Mouse (Mus musculus) liver, embryonic 15.5 days (tissue): Measurements from ENCODE around the gene Gm7534. TPM values are rescaled to one million over a fixed set of nuclear protein-coding genes. Genes with fewer than 3 reads are reported as not detected.
"Not testable (repeated sequence)": the region's sequence is repeated elsewhere in the genome, so short reads cannot be mapped to it uniquely, and the experiment has no call there.

Experiments
- ATAC-seq: fragments of 200-750 bp; cut with Nextera tagmentation; 2 replicates; pipeline ENCODE4 v1.8.0; 2017; ENCODE audit warnings: moderate number of reproducible peaks, mild to moderate bottlenecking, moderate library complexity; ENCODE audit not compliant: insufficient read depth
- H3K27ac ChIP-seq: fragments of 300-500 bp; sonication (generic); replicated peaks from 2 replicates; pipeline ENCODE4 v1.5.1; 2015; ENCODE audit warnings: mild to moderate bottlenecking, inconsistent platforms
- H3K27me3 ChIP-seq: fragments of 300-500 bp; sonication (generic); 2 replicates; pipeline ENCODE4 v1.6.1; 2015; ENCODE audit warnings: mild to moderate bottlenecking, inconsistent platforms
- H3K36me3 ChIP-seq: fragments of 300-500 bp; sonication (generic); replicated peaks from 2 replicates; pipeline ENCODE4 v1.6.1; 2015; ENCODE audit warnings: moderate library complexity, mild to moderate bottlenecking, inconsistent platforms
- H3K4me1 ChIP-seq: fragments of 300-500 bp; sonication (generic); replicated peaks from 2 replicates; pipeline ENCODE4 v1.6.1; 2015; ENCODE audit warnings: inconsistent platforms
- H3K4me2 ChIP-seq: fragments of 300-500 bp; sonication (generic); 2 replicates; pipeline ENCODE4 v1.6.1; 2015; ENCODE audit warnings: moderate library complexity, mild to moderate bottlenecking, inconsistent platforms
- H3K4me3 ChIP-seq: fragments of 300-500 bp; sonication (generic); replicated peaks from 2 replicates; pipeline ENCODE4 v1.5.1; 2015; ENCODE audit warnings: mild to moderate bottlenecking, inconsistent platforms
- H3K9ac ChIP-seq: fragments of 300-500 bp; sonication (generic); 2 replicates; pipeline ENCODE4 v1.6.1; 2015; ENCODE audit warnings: moderate library complexity, mild to moderate bottlenecking, inconsistent platforms
- H3K9me3 ChIP-seq: fragments of 300-500 bp; sonication (generic); replicated peaks from 2 replicates; pipeline ENCODE4 v1.6.1; 2016; ENCODE audit warnings: inconsistent platforms
- WGBS: fragments of 180-500 bp; shearing (Covaris S2); methylation state at CpG from one replicate; pipeline ENCODE4 v1.1.7; 2015; ENCODE audit warnings: mixed read lengths; ENCODE audit not compliant: insufficient replicate concordance; 5-methylcytosine and 5-hydroxymethylcytosine counted together
- polyA plus RNA-seq: library from polyadenylated mRNA; unstranded; fragments of >200 nt; fragmentation: Nextera tagmentation; extraction: Ambion mirVana; gene quantifications from 2 replicates; pipeline ENCODE4 v1.2.1, GENCODE M21; 2015

Gm7534 gene
- polyA plus RNA-seq, 1 experiment from 2014 or later = not detected

DNA sequence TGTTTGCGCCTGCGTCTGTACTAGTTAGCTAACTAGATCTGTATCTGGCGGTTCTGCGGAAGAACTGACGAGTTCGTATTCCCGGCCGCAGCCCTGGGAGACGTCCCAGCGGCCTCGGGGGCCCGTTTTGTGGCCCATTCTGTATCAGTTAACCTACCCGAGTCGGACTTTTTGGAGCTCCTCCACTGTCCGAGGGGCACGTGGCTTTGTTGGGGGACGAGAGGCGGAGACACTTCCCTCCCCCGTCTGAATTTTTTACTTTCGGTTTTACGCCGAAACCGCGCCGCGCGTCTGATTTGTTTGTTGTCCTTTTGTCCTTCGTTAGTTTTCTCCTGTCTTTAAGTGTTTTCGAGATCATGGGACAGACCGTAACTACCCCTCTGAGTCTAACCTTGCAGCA lies 42.7 kb downstream of the Gm7534 start:
- Histone ChIP-seq H3K4me3 (peak overlapping the region; percentile 69), H3K27ac (peak overlapping the region; percentile 72), H3K4me1 (peaks cover 13% of the 10 kb centered on the region), H3K4me2 (peak overlapping the region; percentile 54), H3K36me3 (peaks cover 13% of the 10 kb centered on the region), H3K9ac (peak overlapping the region; percentile 63)
- WGBS = 6% methylated on average over 30 of the region's 30 CpGs
- not testable (repeated sequence) for H3K27me3 ChIP-seq, H3K9me3 ChIP-seq, ATAC-seq

DNA sequence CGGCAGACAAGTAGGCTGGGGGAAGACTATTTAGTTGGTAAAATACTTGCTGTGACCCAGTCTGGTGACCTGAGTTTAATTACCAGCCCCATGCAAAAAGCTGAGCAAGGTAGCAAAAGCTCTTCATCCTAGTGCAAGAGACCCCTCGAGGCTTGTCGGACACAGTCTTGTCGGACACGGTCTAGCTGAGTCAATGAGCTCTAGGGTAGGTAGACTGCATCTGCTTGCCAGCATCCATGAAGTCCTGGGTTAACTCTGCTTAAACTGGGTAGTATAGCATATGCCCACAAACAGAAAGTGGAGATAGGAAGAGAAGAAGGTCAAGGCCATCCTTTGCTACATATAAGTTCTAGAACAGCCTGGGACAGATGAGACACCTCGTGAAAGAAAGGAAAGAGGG lies 44.0 kb downstream of the Gm7534 start:
- H3K9ac ChIP-seq = no peak overlapping the region
- H3K4me1 ChIP-seq = peaks cover 7% of the 10 kb centered on the region
- H3K36me3 ChIP-seq = peaks cover 26% of the 10 kb centered on the region
- ATAC-seq = no peak
- H3K27ac ChIP-seq = peak overlapping the region; percentile 29
- WGBS = 71% methylated on average over 6 of the region's 6 CpGs
- H3K27me3 ChIP-seq = no peaks in the 10 kb centered on the region
- H3K4me3 ChIP-seq = no peak overlapping the region
- no peaks in the 10 kb centered on the region for H3K9me3 ChIP-seq
- H3K4me2 ChIP-seq = 0 out of 2 replicates have a peak overlapping the region, but pooled peaks have one; percentile 18

DNA sequence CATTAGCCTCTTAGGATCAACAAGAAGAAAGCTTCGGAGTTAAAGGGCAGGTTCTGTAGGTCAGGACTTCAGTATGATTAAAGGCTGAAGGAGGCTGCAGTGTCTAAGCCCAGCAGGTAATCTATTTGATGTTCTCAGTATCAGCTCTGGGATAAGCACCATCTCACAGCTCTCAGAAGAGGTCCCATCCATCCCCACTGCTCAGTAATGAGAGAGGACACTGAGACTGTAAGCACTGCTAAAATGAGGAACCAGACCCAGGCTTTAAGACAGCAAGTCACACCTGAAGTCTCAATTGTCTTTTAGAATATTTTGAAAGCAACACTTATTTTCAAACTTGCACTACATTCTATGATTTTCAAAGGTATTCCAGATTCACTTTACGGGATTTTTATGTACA lies 45.2 kb downstream of the Gm7534 start:
- Histone ChIP-seq H3K4me3 (no peak overlapping the region), H3K27me3 (no peaks in the 10 kb centered on the region), H3K9ac (no peak overlapping the region), H3K4me2 (no peak overlapping the region), H3K4me1 (peaks cover 7% of the 10 kb centered on the region), H3K27ac (no peak overlapping the region), H3K36me3 (peaks cover 37% of the 10 kb centered on the region), H3K9me3 (no peaks in the 10 kb centered on the region)
- 80% methylated on average over 2 of the region's 2 CpGs for WGBS
- ATAC-seq = no peak

DNA sequence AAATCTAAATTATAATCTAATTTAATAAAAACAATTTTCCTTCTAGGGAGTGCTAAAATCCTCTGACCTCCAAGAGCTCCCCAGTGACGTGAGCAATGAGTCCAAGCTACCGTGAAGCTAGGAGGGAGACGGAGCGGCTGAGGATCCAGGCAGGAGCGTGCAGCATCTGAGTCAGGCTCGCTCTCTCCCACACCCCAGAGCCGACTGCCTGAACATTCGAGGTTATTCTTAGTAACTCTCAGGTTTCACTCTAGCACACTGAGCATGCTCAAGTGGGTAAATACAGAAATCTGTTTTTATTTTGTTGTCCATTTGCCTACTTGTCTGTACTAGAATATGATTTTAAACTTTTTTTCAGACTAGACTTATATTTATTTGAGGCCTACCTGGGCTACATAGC lies 46.1 kb downstream of the Gm7534 start:
- no peak for ATAC-seq
- Histone ChIP-seq H3K4me1 (peaks cover 7% of the 10 kb centered on the region), H3K9me3 (no peaks in the 10 kb centered on the region), H3K4me2 (no peak overlapping the region), H3K9ac (no peak overlapping the region), H3K27ac (no peak overlapping the region), H3K36me3 (peaks cover 45% of the 10 kb centered on the region), H3K27me3 (no peaks in the 10 kb centered on the region), H3K4me3 (no peak overlapping the region)
- 81% methylated on average over 8 of the region's 8 CpGs for WGBS

DNA sequence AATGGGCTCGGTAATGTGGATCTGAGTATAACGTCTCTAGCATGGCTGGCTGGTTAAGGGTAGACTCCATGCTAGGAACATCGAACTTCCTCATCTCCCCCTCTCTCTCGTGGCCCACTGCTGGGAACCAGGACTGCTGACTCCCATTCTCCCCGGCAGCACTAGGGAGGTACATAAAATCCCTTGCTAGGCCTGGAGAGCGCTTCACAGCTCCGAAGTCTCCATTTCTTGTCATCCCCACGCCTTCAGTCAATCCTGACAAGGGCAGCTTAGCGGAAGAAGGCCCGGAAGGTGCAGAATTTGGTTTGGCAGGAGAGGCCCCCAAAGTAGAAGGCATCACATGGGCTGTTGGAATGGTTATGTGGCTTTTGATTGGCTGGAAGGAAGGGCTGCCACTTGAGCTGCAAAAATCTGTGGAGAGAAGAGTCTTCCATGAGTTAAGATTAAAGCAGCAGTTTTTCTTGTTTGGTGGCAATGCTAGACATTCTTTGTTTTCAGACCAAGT lies 46.8 kb downstream of the Gm7534 start:
- H3K27ac ChIP-seq = no peak overlapping the region

DNA sequence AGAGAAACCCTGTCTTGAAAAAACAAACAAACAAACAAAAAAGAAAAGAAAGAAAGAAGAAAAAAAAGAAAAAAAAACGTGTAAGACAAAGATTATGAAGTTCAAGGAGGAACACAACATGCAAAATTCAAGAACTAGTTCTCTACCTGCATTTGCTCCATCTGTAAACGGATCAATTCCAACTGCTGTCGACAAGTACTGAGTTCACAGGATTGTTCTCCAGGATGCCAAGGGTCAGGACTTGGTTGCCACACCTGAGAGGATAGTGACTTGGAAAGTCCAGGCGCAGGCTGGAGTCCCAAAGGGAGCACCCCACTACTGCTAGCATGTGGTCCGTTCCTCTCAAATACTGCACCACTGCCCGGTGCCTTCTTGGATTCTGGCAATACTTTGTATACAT lies 47.3 kb downstream of the Gm7534 start:
- WGBS = 81% methylated on average over 6 of the region's 6 CpGs

More for the DNA sequence above, 46.8 kb downstream of the Gm7534 start:
- 87% methylated on average over 10 of the region's 10 CpGs for WGBS
- Histone ChIP-seq H3K36me3 (peaks cover 52% of the 10 kb centered on the region), H3K9me3 (no peaks in the 10 kb centered on the region), H3K9ac (no peak overlapping the region), H3K4me3 (no peak overlapping the region), H3K27me3 (no peaks in the 10 kb centered on the region), H3K4me2 (no peak overlapping the region), H3K4me1 (peaks cover 7% of the 10 kb centered on the region)
- no peak for ATAC-seq

DNA sequence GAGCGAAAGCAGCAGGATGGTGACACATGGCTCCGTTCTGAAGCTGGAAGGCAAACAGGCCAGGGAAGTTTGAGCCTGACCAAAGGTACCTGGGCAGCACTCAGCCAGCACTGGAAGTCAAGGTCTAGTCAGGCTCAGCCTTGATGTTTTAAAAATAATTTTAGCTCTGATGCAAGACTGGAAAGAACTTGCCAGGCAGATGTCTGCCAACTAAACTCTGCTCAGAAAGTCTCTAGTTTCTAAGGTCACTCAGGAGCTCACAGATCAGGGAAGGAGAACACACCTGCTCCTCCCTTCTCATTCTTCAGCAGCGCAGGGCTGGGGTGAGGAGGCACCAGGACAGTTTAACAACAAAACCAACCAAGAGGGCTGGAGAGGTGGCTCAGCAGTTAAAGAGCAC lies 48.5 kb downstream of the Gm7534 start:
- no peak for ATAC-seq
- Histone ChIP-seq H3K9me3 (no peaks in the 10 kb centered on the region), H3K27ac (no peak overlapping the region), H3K27me3 (no peaks in the 10 kb centered on the region), H3K4me1 (peaks cover 7% of the 10 kb centered on the region), H3K4me3 (no peak overlapping the region), H3K4me2 (no peak overlapping the region), H3K9ac (no peak overlapping the region), H3K36me3 (peaks cover 65% of the 10 kb centered on the region)
- 90% methylated on average over 3 of the region's 3 CpGs for WGBS

More for the DNA sequence above, 47.3 kb downstream of the Gm7534 start:
- no peaks in the 10 kb centered on the region for H3K9me3 ChIP-seq
- H3K4me2 ChIP-seq = no peak overlapping the region
- no peak for ATAC-seq
- peaks cover 7% of the 10 kb centered on the region for H3K4me1 ChIP-seq
- no peaks in the 10 kb centered on the region for H3K27me3 ChIP-seq
- H3K4me3 ChIP-seq = no peak overlapping the region
- no peak overlapping the region for H3K27ac ChIP-seq
- H3K9ac ChIP-seq = no peak overlapping the region
- peaks cover 57% of the 10 kb centered on the region for H3K36me3 ChIP-seq

DNA sequence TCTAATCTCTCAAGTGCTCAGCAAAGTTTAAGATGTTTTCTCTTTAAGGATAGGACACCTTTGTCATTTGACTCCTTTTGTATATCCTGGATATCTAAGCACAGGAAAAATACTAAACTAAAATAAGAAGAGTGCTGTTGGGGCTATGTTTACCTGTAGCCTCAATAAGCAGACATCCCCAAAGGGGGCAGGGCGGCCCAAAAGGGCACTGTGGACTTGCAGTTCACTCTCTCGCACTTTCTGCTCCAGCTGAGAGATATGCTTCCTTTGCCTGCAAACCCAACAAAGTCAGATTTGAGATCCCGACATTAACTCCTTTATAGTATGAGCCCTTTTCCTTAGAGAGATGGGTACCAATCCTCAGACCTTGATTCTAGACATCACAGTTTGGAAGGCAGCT lies 49.1 kb downstream of the Gm7534 start:
- H3K4me2 ChIP-seq = no peak overlapping the region
- WGBS = 81% methylated on average over 3 of the region's 3 CpGs
- H3K9me3 ChIP-seq = no peaks in the 10 kb centered on the region
- no peak overlapping the region for H3K27ac ChIP-seq
- H3K4me1 ChIP-seq = peaks cover 1% of the 10 kb centered on the region
- no peak overlapping the region for H3K9ac ChIP-seq
- H3K36me3 ChIP-seq = peaks cover 70% of the 10 kb centered on the region
- no peak overlapping the region for H3K4me3 ChIP-seq
- H3K27me3 ChIP-seq = no peaks in the 10 kb centered on the region
- ATAC-seq = no peak

DNA sequence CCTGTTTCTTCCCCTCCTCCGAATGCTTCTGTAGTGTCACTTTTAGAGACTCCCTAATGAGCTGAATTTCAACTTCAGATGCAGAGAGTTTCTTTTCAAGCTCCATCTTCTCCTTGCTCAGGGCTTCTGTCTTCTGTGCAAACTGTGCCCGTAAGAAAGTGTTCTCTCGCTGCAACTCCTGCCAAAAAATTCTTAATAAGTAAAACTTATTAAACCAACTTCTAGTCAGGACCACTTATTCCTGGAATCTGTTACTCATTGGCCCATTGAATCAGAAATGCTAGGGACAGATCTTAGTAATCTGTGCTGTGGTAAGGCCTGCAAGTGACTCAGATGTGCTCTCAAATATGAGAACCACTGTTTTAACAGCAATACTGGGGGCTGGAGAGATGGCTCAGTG lies 50.7 kb downstream of the Gm7534 start:
- peaks cover 85% of the 10 kb centered on the region for H3K36me3 ChIP-seq
- H3K27me3 ChIP-seq = no peaks in the 10 kb centered on the region
- no peak overlapping the region for H3K9ac ChIP-seq
- H3K4me1 ChIP-seq = no peaks in the 10 kb centered on the region
- ATAC-seq = no peak
- H3K9me3 ChIP-seq = no peaks in the 10 kb centered on the region
- no peak overlapping the region for H3K27ac ChIP-seq
- WGBS = 69% methylated on average over 3 of the region's 3 CpGs
- H3K4me3 ChIP-seq = no peak overlapping the region
- no peak overlapping the region for H3K4me2 ChIP-seq

DNA sequence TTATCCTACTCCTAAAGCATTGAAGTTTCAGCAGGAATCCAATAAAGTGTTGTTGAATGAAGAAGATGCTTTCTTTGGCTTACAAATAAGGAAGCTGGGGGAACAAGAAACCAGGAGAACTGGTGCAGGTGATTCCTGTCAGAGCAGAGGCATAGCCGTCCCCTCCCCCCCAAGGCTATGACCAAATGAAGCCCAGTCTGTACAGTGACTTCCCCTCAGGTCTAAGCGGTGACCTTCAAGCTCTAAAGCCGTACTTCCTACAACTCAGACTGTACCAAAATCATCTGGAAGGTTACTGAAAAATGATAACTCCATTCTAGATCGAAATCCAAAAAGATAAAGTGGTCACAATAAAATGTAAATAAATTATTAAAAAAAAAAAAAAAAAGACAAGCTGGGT lies 53.4 kb downstream of the Gm7534 start:
- no peak for ATAC-seq
- peaks cover 84% of the 10 kb centered on the region for H3K36me3 ChIP-seq

DNA sequence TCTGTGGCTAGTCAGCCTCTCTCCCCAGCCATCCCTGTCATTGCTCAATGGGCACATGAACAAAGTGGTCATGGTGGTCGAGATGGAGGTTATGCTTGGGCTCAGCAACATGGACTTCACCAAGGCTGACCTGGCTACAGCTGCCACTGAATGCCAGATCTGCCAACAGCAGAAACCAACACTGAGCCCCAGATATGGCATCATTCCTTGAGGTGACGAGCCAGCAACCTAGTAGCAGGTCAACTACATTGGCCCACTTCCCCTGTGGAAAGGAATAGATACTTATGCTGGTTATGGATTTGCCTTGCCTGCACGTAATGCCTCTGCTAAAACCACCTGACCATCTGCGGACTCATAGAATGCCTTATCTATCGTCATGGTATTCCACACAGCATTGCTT lies 58.5 kb downstream of the Gm7534 start:
- H3K27me3 ChIP-seq, ATAC-seq, H3K4me1 ChIP-seq, H3K9ac ChIP-seq, H3K4me3 ChIP-seq, H3K4me2 ChIP-seq, H3K27ac ChIP-seq, H3K9me3 ChIP-seq: not testable (repeated sequence)
- 78% methylated on average over 5 of the region's 5 CpGs for WGBS
- H3K36me3 ChIP-seq = peaks cover 64% of the 10 kb centered on the region

More for the DNA sequence above, 53.4 kb downstream of the Gm7534 start:
- H3K27ac ChIP-seq = no peak overlapping the region
- H3K4me3 ChIP-seq = no peak overlapping the region
- no peak overlapping the region for H3K9ac ChIP-seq
- no peaks in the 10 kb centered on the region for H3K27me3 ChIP-seq
- no peaks in the 10 kb centered on the region for H3K9me3 ChIP-seq
- WGBS = 73% methylated on average over 4 of the region's 4 CpGs
- H3K4me2 ChIP-seq = no peak overlapping the region
- H3K4me1 ChIP-seq = no peaks in the 10 kb centered on the region
